Mouse (Mus musculus): Measurements from ENCODE around the gene Spg11. TPM values are rescaled to one million over a fixed set of nuclear protein-coding genes. Genes with fewer than 3 reads are reported as not detected.

Spg11 gene
- polyA plus RNA-seq, 2 experiments: 8.7 to 11.4 TPM

DNA sequence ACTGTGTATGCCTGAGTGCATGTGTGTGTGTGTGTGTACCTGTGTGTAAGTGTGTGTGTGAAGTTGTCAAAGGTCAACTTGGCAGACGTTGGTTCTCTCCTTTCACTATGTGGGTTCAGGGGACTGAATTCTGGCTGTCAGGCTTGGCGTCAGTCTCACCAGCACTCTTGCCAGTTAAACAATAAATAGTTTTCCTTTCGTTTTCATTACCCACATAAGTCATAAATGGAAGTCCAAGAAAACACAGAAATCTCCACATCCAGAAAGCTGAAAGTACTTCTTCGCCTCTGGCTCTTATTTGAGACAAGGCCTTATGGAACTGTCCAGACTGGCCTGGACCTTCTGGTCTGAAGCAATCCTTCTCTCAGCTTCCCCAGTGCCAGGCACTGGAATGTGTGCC, 27.6 kb upstream of the Spg11 start:
- DNase-seq (ENCODE audit: low spot score): no peak
- 67% methylated on average over 4 of the region's 4 CpGs for WGBS
- Histone ChIP-seq H3K36me3 (ENCODE audit: control insufficient read depth, insufficient read depth, low read length) (no peaks in the 10 kb centered on the region), H3K4me3 (replicated peaks; ENCODE audit: low read length) (no peak overlapping the region), H3K4me2 (replicated peaks; ENCODE audit: low read depth, low read length, severe bottlenecking) (no peak overlapping the region), H3K27ac (replicated peaks; ENCODE audit: low read depth, low read length) (no peak overlapping the region), H3K9ac (ENCODE audit: low read depth, low read length, severe bottlenecking) (no peak overlapping the region), H3K4me1 (ENCODE audit: control insufficient read depth, insufficient read depth, low read length) (peaks cover 9% of the 10 kb centered on the region; the same call in 1 of the 2 replicates), H3K27me3 (ENCODE audit: control insufficient read depth, insufficient read depth, low read length) (no peaks in the 10 kb centered on the region), H3K9me3 (ENCODE audit: control insufficient read depth, low read length) (no peaks in the 10 kb centered on the region)
- ATAC-seq (ENCODE audit: low FRiP score, low read depth): no peak
- TF ChIP-seq POLR2A (IDR thresholded peaks at IDR 0.05; ENCODE audit: borderline replicate concordance, extremely low read depth, insufficient read depth, insufficient read length): no peak

DNA sequence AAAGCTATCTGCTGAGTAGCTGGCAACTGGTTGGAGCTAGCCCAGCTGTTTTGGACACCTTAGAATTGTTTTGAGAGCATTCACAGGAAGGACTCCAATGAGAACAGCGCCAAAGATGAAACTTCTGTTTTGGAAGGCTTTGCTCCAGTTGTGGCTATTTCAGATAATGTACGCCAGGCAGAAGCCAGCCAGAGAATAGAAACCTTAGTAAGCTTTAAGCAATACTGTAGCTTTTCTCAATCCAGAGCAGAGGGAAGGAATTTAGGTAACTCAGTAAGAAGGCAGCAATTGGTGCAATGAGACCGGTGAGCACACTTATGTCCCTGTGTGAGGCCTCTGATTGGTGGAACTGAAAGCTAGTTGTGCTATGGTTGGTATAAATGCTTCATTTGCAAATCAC, 24.9 kb upstream of the Spg11 start:
- Histone ChIP-seq H3K9me3 (ENCODE audit: control insufficient read depth, low read length) (no peaks in the 10 kb centered on the region), H3K4me2 (replicated peaks; ENCODE audit: low read depth, low read length, severe bottlenecking) (no peak overlapping the region), H3K27ac (replicated peaks; ENCODE audit: low read depth, low read length) (no peak overlapping the region), H3K9ac (ENCODE audit: low read depth, low read length, severe bottlenecking) (no peak overlapping the region), H3K4me3 (replicated peaks; ENCODE audit: low read length) (no peak overlapping the region), H3K27me3 (ENCODE audit: control insufficient read depth, insufficient read depth, low read length) (no peaks in the 10 kb centered on the region), H3K4me1 (ENCODE audit: control insufficient read depth, insufficient read depth, low read length) (no peaks in the 10 kb centered on the region), H3K36me3 (ENCODE audit: control insufficient read depth, insufficient read depth, low read length) (no peaks in the 10 kb centered on the region)
- DNase-seq (ENCODE audit: low spot score) (no peak), ATAC-seq (ENCODE audit: low FRiP score, low read depth) (no peak)
- WGBS: 87% methylated on average over 3 of the region's 3 CpGs
- TF ChIP-seq POLR2A (IDR thresholded peaks at IDR 0.05; ENCODE audit: borderline replicate concordance, extremely low read depth, insufficient read depth, insufficient read length): no peak

DNA sequence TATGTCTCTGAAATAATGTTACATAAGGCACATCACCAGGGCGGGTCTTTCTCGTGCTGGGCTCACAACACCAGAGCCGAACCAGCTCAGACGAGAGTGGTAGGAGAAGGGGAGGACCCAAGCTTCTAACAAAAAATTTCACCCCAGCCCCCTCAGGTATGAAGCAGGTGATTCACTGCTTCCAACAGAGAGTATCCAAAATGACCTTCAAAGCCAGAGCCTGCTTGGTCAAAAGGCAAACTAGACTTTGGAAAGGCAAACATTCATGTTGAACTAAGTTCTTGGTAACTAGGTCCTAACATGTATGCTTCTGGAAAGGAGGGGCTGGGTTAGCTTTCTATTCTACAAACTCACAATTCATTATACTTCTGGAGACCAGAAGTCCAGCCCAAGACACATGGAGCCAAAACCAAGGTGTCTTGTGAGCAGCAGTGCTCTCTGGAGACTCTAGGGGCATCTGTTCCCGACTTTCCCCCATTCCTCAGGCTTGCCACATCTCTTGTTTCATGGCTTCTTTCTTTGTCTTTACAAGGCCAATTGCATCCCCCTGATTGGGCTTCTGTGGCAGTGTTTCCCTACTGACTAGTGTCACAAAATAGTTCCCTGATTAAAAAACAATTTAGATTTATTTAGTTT, 23.3 kb upstream of the Spg11 start:
- DNase-seq (ENCODE audit: low spot score) (no peak), ATAC-seq (ENCODE audit: low FRiP score, low read depth) (no peak)
- Histone ChIP-seq H3K4me3 (replicated peaks; ENCODE audit: low read length) (no peak overlapping the region), H3K4me1 (ENCODE audit: control insufficient read depth, insufficient read depth, low read length) (no peaks in the 10 kb centered on the region), H3K36me3 (ENCODE audit: control insufficient read depth, insufficient read depth, low read length) (no peaks in the 10 kb centered on the region), H3K27ac (replicated peaks; ENCODE audit: low read depth, low read length) (no peak overlapping the region), H3K4me2 (replicated peaks; ENCODE audit: low read depth, low read length, severe bottlenecking) (no peak overlapping the region), H3K9me3 (ENCODE audit: control insufficient read depth, low read length) (no peaks in the 10 kb centered on the region), H3K27me3 (ENCODE audit: control insufficient read depth, insufficient read depth, low read length) (no peaks in the 10 kb centered on the region), H3K9ac (ENCODE audit: low read depth, low read length, severe bottlenecking) (no peak overlapping the region)
- 75% methylated on average over 5 of the region's 5 CpGs for WGBS
- TF ChIP-seq POLR2A (IDR thresholded peaks at IDR 0.05; ENCODE audit: borderline replicate concordance, extremely low read depth, insufficient read depth, insufficient read length): no peak

DNA sequence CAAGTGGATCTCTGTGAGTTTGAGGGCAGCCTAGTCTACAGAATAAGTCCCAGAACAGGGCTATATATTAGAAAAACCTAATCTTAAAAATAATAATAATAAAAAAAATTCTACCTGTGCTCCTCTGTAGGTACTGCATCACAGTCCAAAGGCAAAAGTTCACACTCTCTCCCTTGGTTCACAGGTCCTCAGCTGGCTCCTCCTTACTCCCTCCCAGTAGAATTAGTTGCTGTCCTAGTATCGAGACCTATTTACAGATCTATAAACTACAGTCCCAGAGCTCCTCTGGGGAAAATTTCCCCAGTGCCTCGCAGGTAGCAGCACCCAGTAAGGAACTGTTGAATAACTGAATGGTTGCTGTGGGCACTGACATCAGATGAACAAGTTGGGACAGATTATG, 22.6 kb upstream of the Spg11 start:
- H3K4me1 ChIP-seq (ENCODE audit: control insufficient read depth, insufficient read depth, low read length): no peaks in the 10 kb centered on the region
- no peak overlapping the region for H3K4me2 ChIP-seq (replicated peaks; ENCODE audit: low read depth, low read length, severe bottlenecking)
- TF ChIP-seq POLR2A (IDR thresholded peaks at IDR 0.05; ENCODE audit: borderline replicate concordance, extremely low read depth, insufficient read depth, insufficient read length): no peak
- ATAC-seq (ENCODE audit: low FRiP score, low read depth) (no peak), DNase-seq (ENCODE audit: low spot score) (no peak)
- H3K9ac ChIP-seq (ENCODE audit: low read depth, low read length, severe bottlenecking): no peak overlapping the region
- no peaks in the 10 kb centered on the region for H3K27me3 ChIP-seq (ENCODE audit: control insufficient read depth, insufficient read depth, low read length)
- H3K9me3 ChIP-seq (ENCODE audit: control insufficient read depth, low read length): no peaks in the 10 kb centered on the region
- H3K36me3 ChIP-seq (ENCODE audit: control insufficient read depth, insufficient read depth, low read length): no peaks in the 10 kb centered on the region
- 52% methylated on average over 2 of the region's 2 CpGs for WGBS
- no peak overlapping the region for H3K4me3 ChIP-seq (replicated peaks; ENCODE audit: low read length)
- H3K27ac ChIP-seq (replicated peaks; ENCODE audit: low read depth, low read length): no peak overlapping the region

DNA sequence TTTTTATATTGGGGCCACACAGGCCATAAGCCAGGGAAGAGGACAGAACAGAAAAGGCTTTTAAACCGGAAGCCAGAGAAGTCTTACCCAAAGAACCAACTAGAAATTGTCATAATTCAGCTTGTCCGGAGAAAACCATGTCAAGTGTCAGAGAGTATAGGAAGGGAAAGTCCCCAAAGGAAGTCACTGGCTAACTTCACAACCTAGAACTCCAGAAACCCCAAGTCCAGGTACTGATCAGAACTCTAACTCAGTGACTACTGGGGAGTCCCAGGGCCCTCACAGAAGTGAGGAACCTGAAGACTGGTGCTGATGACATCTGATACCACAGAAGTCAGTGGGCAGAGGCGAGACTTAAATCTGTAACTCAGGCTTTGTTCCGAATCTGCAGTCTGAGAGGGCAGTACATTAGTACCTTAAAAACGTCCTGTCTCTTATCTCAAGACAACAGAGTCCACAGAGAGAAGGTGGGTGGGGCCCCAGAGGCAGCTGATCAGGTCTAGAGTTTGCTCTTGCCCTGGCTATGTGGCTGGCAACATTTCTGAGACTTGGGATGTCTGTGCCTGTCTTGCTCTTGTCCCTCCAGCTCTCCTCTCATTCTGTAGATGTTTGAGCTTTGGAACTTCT, 19.8 kb upstream of the Spg11 start:
- 62% methylated on average over 5 of the region's 5 CpGs for WGBS
- Histone ChIP-seq H3K9ac (ENCODE audit: low read depth, low read length, severe bottlenecking) (no peak overlapping the region), H3K4me1 (ENCODE audit: control insufficient read depth, insufficient read depth, low read length) (no peaks in the 10 kb centered on the region), H3K4me2 (replicated peaks; ENCODE audit: low read depth, low read length, severe bottlenecking) (no peak overlapping the region), H3K36me3 (ENCODE audit: control insufficient read depth, insufficient read depth, low read length) (no peaks in the 10 kb centered on the region), H3K9me3 (ENCODE audit: control insufficient read depth, low read length) (no peaks in the 10 kb centered on the region), H3K27me3 (ENCODE audit: control insufficient read depth, insufficient read depth, low read length) (no peaks in the 10 kb centered on the region), H3K27ac (replicated peaks; ENCODE audit: low read depth, low read length) (no peak overlapping the region), H3K4me3 (replicated peaks; ENCODE audit: low read length) (no peak overlapping the region)
- DNase-seq (ENCODE audit: low spot score) (no peak), ATAC-seq (ENCODE audit: low FRiP score, low read depth) (no peak)
- no peak for TF ChIP-seq POLR2A (IDR thresholded peaks at IDR 0.05; ENCODE audit: borderline replicate concordance, extremely low read depth, insufficient read depth, insufficient read length)
